Mouse (Mus musculus): ENCODE data around the gene BC029722.

- TF ChIP-seq CTCF (IDR thresholded peaks at IDR 0.05; ENCODE audit: low read depth) (peak; percentile 76), EP300 (IDR thresholded peaks at IDR 0.05; ENCODE audit: low read depth) (no peak)
Observed at GRCm38 (mm10) chr2:155811821-155812396, 7.3 kb downstream of the BC029722 start.

All from heart, postnatal 0 days (tissue).